Mouse (Mus musculus) monocyte, adult 59 days (primary cell): ENCODE data around the gene Bdp1. TPM values are rescaled to one million over a fixed set of nuclear protein-coding genes. Genes with fewer than 3 reads are reported as not detected.

Experiments used
- total RNA-seq, 2 experiments: library from RNA; stranded (reverse); gene quantifications; one replicate each; pipeline ENCODE4 v1.2.4; 2023

Gene Bdp1
- 10 to 100 TPM; 61.0 to 61.3 TPM for total RNA-seq

DNA sequence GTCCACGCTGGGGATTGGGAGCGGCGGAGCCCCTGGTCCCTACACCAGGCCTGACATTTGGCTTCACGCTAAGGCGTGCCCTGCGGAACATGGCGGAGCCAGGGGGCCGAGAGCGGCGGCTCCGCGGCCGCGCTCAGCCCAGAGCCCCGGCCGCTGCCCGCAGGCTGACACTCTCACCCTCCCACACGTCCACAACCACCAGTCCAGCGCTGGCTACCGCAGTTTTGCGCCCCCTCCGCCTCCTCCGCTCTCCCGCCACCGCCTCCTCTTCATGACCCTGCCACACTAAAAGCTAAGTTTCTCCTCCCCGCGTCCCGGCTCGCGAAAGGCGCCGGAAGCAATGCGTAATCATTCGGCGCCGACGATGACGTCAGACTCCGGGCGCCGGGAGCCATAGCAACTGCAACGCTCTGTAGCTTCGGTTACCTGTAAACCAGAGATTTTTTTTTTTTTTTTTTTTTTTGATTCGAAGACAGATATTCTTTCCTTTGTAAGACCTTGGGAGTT is at the start of gene Bdp1:
Gene Bdp1, minus strand, starts transcription at position 323 of the 507 bp plus-strand sequence.

DNA sequence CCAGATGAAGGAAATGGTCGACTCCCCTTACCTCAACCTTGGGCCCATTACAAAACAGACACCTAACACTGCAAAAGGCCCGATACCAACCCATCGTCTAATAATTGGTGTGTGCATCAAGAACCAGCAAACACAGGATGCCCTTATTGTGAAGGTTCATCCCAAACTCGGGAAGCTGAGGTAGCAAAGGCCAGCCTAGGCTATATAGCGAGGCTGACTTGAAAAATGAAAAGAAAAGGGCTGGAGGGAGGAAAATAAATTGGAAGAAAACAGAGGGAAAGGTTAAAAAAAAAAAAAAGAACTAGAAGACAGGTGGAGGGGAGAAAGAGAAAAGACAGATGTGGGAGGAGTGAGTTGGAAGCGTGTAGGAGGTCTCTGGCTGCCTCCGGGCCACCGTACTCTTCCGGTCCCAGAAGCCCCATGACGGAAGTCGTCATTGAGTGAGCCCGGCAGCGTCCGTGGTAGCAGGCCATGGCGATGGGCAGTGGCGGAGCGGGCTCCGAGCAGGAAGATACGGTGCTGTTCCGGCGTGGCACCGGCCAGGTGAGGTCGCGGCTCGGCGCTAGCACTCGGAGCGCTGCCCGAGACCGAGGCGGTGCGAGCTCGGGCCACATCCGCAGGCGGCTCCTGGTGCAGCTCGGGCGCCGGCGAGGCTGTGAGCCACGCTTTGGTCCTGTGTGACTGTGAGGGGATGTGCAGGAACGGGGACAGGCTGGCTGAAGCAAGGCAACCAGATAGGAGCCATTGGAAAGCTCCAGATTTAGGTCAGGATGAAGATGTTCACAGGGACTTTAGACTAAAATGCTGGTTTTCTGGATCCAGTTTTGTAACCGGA is 20.8 kb upstream of the Bdp1 start, which contains the start of gene Smn1:
Gene Smn1, plus strand, starts transcription at position 430 of the 835 bp plus-strand sequence.

DNA sequence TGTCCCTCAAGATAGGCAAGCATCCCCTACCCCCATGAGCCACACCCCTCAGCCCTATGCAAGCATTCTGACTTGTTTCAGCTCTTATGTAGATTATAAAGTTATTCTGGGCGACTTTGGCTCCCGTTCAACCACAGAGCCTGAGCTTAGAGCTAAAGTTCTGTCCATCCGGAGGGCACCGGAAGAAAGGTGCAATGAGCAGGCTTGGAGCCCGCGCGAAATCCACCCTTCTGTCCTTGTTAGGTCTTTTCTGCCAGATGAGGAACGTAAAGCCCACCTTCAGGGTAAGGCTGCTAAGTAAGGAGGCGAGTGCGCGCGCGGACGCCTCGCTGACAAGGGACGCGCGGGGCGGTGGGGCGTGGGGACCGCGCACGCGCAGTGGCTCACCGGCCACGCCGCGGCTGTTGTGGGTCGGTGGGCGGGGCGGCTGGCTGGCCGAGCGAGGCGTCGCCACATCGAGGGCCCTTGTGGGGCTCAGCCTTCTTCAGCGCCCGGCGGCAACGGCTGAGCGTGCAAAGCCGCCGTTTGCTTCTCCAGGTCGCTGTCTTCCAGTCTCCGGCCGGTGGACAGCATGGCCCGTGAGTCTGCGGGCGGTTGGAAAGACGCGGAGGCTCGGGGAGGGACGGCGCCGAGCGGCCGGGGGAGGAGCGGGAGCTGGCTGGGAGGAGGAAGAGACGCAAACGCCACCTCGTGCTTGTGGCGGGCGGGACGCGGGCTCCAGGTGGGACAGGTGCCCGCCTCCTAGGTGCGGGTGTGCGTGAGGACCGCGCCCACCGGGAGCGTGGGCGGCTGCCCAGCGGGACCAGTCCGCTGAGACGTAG is 4.0 kb upstream of the Bdp1 start, which contains the start of gene Serf1:
Gene Serf1, plus strand, starts transcription at position 361 of the 821 bp plus-strand sequence.

DNA sequence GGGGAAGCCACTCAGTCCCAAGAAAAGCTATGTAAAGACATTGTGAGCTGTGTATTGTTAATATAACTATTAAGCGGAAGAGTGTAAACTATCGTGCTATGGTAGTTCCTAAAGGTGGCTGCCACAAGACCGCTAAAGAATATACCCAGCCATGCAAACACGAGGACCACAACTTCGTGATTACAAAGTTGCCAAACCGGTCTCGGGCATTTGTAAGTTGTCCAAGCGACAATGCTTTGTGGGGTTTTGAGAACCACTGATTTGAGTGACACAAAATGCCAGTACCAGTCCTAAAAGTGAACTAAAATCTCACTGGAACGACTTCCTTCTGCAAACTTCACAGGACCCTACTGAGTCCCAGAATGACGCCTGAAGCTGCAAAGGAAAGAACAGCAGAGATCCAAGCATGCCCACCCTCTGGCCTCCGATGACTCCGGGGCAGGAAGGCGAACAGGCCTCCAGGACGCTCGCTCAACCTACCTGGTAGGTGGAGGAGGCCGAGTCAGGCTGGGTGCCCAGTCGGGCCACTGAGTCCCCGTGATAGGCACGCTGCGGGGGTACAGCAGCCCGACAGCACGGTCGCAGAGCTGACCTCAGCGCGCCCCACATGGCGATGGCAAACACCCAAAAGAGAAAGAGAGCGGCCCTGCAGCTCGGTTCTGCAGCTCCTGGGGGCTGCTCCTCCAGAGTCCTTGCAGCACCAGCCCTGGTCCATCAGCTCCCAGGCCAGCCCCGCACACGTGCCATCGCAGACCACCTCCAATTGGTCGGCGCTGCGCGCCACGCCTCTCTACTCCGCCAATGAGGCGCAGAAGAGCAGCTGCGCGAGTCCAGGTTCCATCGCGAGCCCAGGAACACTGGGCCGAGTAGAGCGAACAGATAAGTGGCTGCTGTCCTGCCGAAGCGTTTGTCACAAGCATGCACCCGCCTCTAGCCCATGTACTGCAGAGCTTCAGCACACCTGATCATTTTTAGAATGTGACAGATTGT is 88.7 kb downstream of the Bdp1 start, which contains the start of gene Mccc2:
Gene Mccc2, minus strand, starts transcription at position 734 of the 990 bp plus-strand sequence.

Other genes with a start within 250 kb of the Bdp1 start
- not detected for gene Cartpt, start 203.0 kb downstream of the Bdp1 start, total RNA-seq
- gene Mccc2, start 88.4 kb downstream of the Bdp1 start, total RNA-seq: 10 to 100 TPM; 10.5 to 14.5 TPM
- 1 to 10 TPM; 2.7 to 2.9 TPM for gene Serf1, start 3.9 kb upstream of the Bdp1 start, total RNA-seq
- gene Smn1, start 20.8 kb upstream of the Bdp1 start, total RNA-seq: 10 to 100 TPM; 37.8 to 42.5 TPM
- 10 to 100 TPM; 95.6 to 98.5 TPM for gene Naip2, start 98.0 kb upstream of the Bdp1 start, total RNA-seq
- 10 to 100 TPM; 92.5 to 92.7 TPM for gene Naip5, start 142.3 kb upstream of the Bdp1 start, total RNA-seq
- gene Naip6, start 213.6 kb upstream of the Bdp1 start, total RNA-seq: 10 to 100 TPM; 75.1 to 77.6 TPM